8 mouse cellular contexts compared by ENCODE assay signal in genomic region chr5:138848102-138848501, GRCm38 (mm10). TPM values are rescaled to one million over a fixed set of nuclear protein-coding genes. Genes with fewer than 3 reads are reported as not detected.
DNase-seq lines count a peak whose midpoint lies in the region; ATAC-seq lines count a peak whose summit lies in the region.

No protein-coding gene starts in this region.

- peak; percentile 90 for DNase-seq in ZHBTc4 (ENCODE audit: low read depth, low spot score)
- DNase-seq in gastrocnemius, adult 8-10 months (ENCODE audit: low spot score in 2 of 2): peak; percentile 85 to 88
- DNase-seq in hindlimb bud, embryonic 11.5 days (ENCODE audit: extremely low spot score, low read depth, low spot score): peak; percentile 82
- peak; percentile 76 to 94 for DNase-seq in left cerebral cortex, adult 8-10 months (ENCODE audit: low spot score in 2 of 2)
- peak; percentile 88 for DNase-seq in right cerebral cortex, postnatal 25 days
- DNase-seq in urinary bladder, postnatal 36 days (ENCODE audit: low spot score in 2 of 2): peak; percentile 88 to 89

- ATAC-seq in common myeloid progenitor, adult 5-6 weeks (replicated peaks; ENCODE audit: low read depth, poor library complexity, severe bottlenecking): peak; percentile 95
- peak; percentile 87 for ATAC-seq in megakaryocyte-erythroid progenitor cell, adult 5-6 weeks (replicated peaks; ENCODE audit: low FRiP score, low TSS enrichment, poor library complexity, severe bottlenecking)

RNA-seq across cellular contexts. Expression of gene Gm5294, which starts 28.2 kb away (rescaled TPM):
- total RNA-seq in common myeloid progenitor, adult 5-6 weeks (2017): not detected in 2 replicates
- not detected for total RNA-seq in gastrocnemius, adult 8-10 months (2022)
- total RNA-seq in left cerebral cortex, adult 8-10 months (2022): not detected
- not detected in 2 replicates for total RNA-seq in megakaryocyte-erythroid progenitor cell, adult 5-6 weeks (2014; fragmentation: Nextera tagmentation)
- total RNA-seq in megakaryocyte-erythroid progenitor cell, adult 5-6 weeks (2017): not detected in 2 replicates

Comparison
In these comparisons a context has a peak if more than half of its experiments do, and no peak if none do; other contexts are left out.
1. Peak in every context shown above with its lines: DNase-seq and ATAC-seq.